Mouse (Mus musculus) 416B (cell line): ENCODE results near the gene Wnk1.

Experiments used
- DNase-seq: peaks from one replicate; pipeline ENCODE4 v3.0.0; 2011; ENCODE audit warnings: low read depth

The Wnk1 gene

DNA sequence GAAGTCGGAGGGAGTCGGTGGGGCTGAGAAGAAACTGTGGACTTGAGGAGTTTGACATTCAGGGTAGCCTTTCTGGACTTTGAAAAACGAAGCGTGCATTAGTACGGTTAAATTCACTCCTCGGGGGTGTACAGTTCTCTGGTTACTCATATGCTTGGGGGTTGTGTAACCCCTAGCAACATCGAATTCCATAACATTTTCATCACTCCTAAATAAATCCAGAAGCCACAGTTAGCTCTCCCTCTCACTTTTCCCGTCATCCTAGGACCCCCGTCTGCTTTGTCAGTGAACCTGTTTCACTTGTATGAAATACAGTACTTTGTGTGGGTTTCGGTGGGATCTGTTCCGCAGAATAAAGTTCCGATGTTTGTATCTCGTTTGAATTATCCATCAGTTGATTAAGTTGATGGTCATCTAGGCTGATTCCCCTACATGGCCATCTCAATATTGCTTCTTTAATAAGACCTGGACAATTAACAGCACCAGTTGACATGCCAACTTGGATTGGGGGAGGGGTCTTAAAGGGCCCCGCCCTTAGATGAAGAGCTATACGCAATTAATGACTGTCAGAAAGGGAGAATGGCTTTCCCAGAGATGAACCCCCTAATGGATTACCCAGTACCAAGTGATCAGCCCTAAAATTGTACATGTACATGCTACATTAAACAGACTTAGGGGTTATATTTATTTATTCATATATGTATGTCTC lies 135.2 kb downstream of the Wnk1 start:
- DNase-seq = no peak

- peak; percentile 95 for DNase-seq
Observed at GRCm38 (mm10) chr6:119902204-119903080, 136.0 kb downstream of the Wnk1 start, which contains the start of gene Rad52. TSS of gene Rad52 (plus strand) at chr6:119902698.

GRCm38 (mm10) chr6:119892711-119893110 lies 145.8 kb downstream of the Wnk1 start:
- DNase-seq = no peak

- no peak for DNase-seq
Observed at GRCm38 (mm10) chr6:119883151-119883550, 155.3 kb downstream of the Wnk1 start.
